Mouse (Mus musculus): ENCODE measurements around the gene Cma1.

Gene Cma1

DNA sequence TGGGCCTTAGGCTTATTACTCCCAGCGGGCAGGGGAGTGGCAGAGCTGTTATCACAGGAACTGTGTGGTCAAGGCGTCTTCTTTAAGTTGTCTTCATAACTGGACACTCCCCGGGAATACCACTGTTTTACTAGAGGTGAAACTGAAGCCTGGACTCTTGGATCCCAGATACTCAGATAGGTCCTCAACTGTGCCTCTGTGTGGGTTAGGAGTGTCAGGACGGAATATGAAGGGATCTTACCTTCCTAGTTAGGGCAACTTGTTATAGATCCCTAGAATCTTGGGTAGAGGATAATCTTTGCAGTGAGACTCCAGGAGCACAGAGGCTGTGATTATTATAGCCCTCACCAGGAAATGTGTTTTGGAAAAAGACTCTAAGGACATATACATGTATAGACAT lies at the start of gene Cma1:
Cma1 (minus strand) TSS at position 101 of the 400 bp plus-strand sequence.
- no peak for DNase-seq (ENCODE audit: low read depth, low spot score)

DNA sequence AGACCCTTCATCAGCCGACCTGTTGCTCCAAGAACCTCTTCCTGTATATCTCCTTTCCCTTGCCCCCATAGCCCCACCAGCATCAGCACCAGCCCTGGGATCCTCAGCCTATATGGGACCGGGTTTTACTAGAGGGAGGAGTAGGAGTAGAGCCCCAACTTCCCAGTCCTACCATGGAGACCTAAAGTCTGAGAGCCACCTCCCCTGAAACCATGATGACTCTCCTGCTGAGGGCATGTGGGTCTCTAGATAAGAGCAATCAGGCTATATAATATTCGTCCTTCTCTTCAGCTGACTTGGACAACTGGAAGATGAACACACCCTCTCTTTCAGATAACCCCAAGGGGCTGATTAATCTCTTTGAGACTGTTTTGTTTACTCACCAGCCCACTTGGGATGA lies 43.0 kb upstream of the Cma1 start:
- DNase-seq (ENCODE audit: low read depth, low spot score): peak; percentile 7

DNA sequence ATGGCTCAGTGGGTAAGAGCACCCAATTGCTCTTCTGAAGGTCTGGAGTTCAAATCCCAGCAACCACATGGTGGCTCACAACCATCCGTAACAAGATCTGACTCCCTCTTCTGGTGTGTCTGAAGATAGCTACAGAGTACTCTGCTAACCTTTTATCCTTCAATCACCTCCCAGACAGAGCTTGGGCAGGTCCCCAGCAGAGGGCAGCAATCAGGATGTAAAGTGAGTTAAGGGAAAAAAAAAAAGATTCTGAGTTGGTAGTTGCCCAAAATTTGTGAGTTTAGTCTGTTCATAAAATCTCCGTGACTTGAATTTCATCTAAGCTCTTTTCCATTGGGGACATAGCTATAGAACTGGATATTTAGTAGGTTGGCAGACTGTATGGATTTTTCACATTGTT lies 19.4 kb upstream of the Cma1 start:
- peak; percentile 21 for DNase-seq (ENCODE audit: low read depth, low spot score)

DNA sequence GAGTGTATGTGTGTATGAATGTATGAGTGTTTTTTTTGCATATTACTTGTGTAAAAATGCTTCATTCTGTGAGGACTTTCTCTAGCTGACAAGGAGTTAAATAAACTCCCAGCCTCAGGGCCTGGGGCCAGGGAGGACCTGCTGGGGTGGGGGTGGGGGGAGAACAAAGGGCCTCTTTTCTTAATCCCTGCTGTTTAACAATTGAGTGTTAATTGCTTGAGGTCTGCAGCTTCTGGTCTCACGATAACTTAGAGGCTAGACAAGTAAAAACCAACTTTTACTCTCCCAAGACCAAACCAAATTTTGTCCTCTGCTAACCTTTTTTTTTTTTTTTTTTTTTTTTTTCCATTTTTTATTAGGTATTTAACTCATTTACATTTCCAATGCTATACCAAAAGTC lies 18.8 kb upstream of the Cma1 start:
- DNase-seq (ENCODE audit: low read depth, low spot score): no peak

DNA sequence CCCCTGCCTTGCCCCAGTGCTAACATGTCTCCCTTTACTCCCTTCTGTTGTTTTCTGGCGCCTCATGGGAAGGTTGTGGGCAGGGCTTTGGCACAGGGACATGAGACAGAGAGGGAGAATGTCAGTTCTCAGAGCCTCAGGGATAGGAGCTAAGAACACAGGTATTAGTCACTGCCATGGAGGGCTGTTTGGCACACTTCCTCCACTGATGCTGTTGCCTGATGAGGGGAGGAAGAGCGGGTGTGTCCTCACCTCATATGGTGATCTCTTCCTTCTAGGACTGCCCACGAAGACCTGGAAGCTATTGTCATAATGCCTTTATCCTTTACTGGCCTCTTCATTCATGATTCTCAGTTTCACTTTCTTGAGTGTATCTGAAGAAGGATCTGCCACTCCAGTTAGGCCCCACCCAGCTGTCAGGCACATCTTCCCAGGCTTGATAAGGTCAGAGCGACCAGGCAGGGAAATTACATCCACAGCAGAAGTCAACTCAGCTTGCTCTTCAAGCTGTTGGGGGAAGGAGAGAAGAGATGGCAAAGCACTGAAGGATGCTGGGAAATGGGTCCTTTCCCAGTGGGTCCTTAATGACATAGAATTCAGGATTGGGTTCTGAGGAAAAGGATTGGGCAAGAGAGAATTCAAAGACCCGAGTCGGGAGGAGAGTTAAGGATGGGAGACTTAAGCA lies 6.0 kb upstream of the Cma1 start, which contains the start of gene Cma2:
Cma2 (plus strand) TSS at position 635 of the 685 bp plus-strand sequence.
- peak; percentile 70 for DNase-seq (ENCODE audit: low read depth, low spot score)

DNA sequence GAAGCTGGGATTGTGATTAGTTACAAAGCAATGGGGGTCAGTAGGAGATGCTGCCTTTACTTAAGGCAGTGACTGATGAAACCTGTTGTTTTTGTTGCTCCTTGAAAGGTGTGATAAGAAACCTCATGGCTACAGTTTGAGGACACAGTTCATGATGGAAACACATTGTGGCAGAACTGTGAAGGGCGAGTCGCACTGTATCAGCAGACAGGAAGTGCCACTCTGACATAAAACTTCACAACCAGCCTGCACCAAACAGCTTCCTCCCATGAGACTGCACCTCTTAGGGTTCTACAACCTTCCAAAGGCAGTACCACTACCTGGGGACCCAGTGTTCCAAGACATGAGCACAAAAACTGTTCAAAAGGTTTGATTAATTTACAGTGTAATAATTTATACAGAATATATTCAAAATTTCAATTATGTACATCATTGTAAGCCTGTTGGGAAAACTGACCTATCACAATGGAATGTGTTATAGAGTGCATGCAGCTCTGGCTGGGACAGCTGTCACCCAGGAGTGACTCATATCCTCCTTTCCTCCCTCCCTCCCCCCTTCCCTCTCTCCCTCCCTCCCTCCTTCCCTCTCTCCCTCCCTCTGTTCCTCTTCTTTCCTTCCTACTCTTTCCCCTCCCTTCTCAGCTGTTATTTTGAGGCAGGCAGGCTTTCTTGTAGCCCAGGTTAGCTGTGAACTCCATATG lies 1.9 kb upstream of the Cma1 start:
- peak; percentile 70 for DNase-seq (ENCODE audit: low read depth, low spot score)

DNA sequence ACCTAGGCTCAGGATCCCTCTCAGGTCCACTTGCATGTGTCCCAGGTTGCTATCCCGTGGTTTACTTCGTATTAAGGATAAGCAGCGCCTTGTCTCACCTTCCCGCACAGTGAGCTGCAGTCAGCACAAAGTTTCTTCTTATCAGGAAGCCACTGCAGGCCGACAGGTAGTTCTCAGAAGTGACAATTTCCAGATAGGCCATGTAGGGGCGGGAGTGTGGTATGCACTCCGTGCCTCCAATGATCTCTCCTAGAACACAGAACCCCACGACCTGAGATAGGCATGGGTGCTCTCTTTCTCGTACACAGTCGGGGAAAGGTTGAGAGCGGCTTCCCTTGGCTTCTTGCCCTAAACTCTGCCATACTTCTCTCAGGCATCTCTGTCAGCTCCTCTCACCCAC lies 874 bp downstream of the Cma1 start:
- DNase-seq (ENCODE audit: low read depth, low spot score): no peak

DNA sequence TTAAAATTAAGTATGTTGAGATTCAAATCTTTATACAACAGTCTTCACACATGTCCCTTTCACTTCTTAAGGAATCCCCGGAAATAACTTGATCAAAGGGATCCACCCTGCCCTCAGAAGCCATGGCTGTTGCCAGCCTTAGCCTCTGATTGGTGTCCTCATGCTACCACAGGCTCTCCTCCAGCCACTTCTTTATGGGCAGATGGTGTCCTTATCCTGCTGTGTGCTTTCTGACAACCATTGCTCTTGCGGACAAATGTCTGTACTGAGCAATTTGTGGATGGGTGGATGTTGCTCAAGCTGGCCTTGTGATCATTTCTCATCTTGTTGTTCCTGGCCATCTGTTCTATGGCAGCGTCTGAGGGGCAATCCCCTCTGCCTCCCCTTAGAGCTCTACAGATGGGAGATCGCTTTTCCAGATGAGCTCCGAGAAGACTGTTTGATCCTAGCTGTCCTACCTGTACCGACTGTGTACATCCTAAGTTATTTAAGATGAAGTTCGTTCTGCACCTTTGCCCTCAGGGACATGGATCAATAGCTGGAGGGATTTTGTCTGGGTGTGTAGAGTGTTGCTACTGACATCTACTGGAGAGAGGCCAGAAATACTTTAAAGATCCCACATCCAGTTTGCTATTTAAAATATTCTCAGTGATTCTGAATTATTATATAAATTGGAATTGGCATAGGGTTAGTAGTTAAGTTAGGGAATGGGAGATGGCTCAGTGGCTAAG lies 4.2 kb downstream of the Cma1 start:
- DNase-seq (ENCODE audit: low read depth, low spot score): no peak

DNA sequence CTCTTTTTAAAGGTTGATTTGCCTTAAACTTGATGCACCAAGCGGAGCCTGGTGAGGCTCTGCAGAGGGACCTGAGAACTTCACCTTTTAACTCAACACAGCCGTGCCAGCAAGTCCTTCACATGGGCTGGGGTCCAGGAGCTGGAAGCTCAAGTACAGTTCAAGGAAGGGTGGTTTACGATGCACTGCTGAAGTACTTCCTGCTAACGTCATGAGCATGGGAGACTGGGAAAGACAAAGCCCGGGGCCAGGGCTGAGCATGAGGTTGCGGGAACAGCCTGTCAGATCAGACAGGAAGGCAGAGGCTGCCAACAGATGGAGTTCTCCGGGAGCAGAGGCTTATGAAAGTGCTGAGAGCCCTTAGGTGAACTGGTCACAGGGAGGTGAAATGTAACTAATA lies 10.9 kb downstream of the Cma1 start:
- peak; percentile 5 for DNase-seq (ENCODE audit: low read depth, low spot score)

DNA sequence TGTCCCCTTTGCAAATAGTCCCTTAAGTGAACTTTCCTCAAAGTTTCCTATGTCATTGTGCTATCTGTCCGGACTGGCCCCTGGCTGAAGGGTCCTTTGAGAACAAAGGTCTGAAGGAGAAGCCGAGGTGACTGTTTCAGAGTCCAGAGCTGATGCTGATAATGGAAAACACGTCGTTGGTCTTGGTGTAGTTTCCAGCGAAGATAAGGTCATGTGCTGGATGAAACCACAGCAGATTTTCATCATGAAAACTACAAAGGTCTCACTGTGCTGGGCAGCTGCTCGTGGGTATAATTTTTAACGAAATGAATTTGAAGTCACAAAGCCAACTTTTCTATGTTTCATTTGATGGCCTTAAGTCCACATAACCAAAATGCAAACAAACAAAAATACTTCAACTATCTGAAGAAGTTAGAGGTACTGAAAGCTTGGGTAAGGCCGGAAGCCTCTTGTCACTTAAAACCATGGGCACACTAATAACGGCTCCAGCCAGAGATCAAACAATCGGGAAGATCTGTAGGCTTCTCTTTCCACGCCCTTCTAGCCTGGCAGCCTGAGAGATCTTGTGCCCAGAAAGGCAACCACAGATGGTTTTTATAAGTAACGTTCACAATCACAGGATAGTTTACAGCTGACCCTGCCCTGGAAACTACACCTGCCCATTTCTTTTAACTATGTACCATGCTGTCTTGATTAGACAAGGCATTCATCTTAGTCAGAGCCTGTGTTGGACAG lies 15.0 kb downstream of the Cma1 start:
- DNase-seq (ENCODE audit: low read depth, low spot score): no peak

DNA sequence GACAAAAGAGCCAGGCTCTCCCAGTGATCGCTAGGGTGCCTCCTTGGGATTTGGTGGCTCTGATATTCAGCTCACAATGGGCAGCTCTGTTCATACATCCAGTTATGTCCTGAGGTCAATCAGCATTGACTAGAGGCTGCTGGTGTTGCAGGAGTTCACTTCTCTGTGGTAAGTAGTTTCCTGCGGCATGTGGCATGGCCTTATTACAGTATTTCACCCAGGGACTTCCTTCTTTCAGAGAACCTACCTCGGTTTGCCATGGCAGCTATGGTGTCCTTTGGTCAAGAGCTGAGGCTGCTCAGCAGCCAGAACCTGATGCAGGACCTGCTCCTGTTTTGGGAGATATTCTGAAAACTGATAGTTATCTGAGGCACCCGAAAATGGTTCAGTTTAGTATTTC lies 17.6 kb downstream of the Cma1 start:
- DNase-seq (ENCODE audit: low read depth, low spot score): no peak

DNA sequence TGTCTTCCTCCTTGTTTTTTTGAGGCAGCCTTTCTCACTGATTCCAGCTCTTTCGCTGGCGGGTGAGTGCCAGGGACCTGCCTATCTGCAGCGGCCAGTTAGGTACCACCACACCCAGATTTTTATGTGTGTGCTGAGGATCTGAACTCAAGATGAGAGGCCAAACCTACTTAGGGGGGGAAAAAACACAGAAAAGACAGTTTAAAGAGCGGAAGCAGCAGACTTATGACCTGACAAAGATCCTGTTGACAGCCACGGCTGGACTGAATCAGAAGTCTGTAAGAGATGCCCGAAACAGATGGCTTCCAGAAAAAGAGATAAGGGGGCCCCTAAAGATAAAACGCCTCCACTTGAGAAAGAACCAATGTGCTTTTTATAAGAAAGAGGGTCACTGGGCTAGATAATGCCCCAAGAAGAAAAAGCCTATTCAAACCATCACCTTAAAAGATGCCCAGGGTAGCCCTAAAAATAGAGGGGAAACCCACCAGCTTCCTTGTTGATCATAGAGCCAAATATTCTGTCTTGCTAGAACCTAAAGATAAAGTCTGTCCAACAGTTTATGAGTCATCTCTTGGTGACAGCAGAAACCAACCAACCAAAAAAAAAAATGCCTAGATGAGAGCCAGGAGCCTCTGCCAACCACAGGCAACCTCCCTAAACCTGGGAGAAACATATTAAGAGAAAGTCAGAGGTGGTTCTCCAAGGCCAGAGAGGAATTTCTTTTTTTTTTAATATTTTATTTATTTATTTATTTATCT lies 21.8 kb downstream of the Cma1 start:
- DNase-seq (ENCODE audit: low read depth, low spot score): peak; percentile 46

DNA sequence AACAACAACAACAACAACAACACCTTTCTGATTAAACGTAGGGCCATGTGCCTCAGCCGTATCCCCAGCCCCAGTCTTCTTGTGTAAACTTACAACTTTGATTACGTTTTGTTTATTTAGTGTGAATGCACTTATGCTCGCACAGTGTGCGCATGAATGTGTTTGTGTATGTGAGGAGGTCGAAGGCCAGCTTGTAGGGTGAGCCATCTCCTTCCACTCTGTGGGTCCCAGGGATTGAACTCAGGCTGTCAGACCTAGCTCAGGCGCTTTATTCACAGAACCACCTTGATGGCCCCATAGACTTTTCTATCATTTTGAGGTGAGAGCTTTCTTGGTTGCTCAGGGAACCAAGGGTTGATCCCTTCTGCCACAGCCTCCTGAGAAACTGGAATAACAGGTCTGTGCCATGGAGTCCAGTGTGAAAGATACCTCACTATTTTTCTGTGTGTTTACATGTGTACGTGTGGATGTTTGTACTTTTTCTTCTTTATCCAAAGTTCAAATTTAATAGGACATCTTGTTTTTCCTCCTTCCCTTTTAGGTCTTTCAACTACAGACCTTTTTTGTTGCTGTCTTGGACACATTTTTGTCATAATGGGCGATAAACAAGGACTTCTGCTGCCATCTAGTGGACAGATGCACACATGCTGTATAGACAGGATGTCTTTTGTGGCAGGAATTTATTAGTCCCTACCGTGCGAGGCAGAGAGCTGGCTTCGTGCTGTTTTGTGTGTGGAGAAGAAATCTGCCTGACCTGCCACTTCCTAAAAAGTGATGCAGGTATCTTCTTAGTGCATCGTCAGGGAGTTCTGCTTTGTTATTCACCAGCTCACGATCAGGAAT lies 26.0 kb downstream of the Cma1 start:
- peak; percentile 91 for DNase-seq (ENCODE audit: low read depth, low spot score)

DNA sequence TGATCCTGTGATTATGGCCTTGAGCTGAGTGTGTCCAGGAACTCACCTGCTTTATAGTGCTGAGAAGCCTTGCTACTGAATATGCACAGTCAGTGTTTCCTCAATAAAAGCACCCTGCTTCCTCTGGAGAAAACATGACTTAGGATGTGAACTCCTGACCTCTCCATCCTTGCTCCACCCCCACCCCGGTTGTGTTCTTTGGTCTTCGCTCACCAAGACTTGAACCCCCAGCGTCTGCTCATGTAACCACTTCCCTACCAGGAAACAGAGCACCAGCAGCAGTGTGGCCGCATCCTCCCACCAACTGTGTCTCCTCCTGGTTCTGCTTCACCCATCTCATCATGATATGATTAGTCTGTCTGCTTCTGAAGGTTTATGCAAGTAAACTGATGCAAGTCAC lies 31.1 kb downstream of the Cma1 start:
- DNase-seq (ENCODE audit: low read depth, low spot score): no peak

DNA sequence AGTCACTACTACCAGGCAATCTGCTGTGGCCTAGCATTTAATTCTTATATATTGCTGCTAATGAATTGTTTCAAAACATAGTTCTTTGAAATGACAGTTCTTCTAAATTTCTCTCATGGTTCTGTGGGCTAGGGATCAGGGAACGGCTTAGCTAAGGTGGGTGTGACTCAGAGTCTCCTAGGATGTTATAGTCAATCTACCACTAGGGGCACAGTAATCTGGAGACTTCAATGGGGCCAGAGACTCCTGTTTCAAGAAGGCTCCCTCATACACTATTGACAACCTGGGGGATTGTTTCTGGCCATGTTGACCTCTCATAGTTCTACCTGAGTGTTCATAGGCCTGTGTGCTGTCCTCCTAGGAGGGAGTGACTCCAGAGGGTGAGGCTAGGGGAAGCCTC lies 39.0 kb downstream of the Cma1 start:
- DNase-seq (ENCODE audit: low read depth, low spot score): peak; percentile 36

DNA sequence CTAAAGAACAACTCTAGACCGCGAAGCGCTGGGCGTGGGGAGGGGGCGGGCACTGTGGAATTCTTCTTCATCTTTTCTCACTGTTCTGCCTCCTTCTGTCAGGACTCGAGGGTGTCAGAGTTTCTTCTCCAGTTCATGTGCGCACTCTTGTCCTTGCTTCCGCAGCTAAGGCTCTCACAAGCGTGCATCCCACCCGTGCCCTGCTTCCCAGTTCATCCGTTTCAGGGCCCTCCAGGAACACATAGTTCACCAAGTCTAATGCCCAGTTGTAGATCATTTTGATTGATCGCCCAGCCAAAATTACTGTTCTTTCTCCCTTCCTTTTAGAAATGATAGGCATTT lies 44.1 kb downstream of the Cma1 start:
- no peak for DNase-seq (ENCODE audit: low read depth, low spot score)

DNA sequence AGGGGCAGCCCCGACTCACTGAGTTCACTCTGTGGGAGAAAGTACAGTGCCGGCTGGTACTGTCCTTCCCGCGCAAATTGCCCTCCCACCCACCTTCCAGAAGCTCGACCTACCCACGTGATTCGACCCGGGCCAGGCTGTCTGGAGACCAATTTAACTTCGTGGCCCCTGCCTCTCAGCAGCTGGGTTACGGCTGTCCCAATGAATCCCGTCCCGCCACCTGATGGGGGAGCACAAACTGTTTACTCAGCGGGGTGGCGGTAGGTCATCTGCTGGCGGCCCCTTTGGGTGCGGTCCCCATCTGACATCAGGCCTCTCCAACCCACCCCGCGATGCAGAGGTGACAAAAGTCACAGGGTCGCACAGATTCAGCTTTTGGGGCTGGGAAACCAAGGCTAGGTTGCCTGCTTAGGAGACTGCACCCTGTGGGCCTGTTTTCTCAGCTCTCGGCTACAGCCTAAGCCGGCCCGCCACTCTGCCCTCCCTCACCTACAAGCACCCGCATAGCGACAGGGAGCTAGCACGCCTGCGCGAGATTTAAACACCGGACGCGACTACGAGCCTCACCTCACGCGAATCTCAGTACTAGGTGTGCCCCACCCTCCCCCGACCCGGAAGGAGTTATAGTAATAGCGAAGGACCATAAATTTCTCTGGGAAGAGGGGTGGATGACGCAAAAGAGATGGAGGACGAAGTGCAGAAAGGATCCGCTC lies 44.6 kb downstream of the Cma1 start, which contains the start of gene Sdr39u1:
Sdr39u1 (minus strand) TSS at position 593 of the 713 bp plus-strand sequence.
- DNase-seq (ENCODE audit: low read depth, low spot score): no peak

DNA sequence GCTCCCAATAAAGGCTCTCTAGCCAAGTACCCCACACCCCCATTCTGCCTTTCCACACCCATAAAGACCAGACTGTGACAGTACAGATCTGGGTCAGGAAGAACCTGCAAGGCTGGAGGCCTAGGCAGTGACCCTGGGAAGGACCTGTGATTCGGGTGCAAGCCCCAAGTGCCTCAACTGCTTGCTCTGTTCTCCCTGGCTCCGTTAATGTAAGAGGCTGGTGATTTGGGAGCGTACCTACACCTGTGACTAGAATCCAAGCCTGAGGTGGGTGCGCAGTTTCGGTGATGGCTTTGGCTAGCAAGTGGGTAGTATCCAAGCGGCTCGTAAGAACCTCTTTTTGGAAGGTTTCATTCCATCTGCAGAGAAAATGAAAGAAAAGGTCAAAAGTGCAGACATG lies 45.5 kb downstream of the Cma1 start:
- no peak for DNase-seq (ENCODE audit: low read depth, low spot score)

DNA sequence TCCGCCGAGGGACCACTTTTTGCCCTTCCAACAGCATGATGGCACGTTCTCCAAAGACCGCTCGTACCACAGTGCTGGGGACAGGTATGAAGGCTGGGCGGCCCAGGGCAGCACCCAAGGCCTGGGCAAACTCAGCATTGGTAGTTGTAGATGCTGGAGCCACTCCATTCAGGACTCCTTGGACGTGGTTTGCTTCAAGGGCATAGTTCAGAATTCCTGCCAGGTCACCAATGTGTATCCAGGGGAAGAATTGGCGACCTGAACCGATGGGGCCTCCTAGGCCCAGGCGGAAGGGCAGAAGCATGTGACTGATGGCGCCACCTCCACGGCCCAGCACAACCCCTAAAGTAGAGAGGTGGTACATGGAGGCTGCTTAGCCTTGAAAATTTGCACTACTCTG lies 46.8 kb downstream of the Cma1 start:
- DNase-seq (ENCODE audit: low read depth, low spot score): no peak

Data from 3T3-L1 (cell line).